Mouse (Mus musculus): ENCODE data around the gene Cdk6.
"Not testable (repeated sequence)": the region's sequence is repeated elsewhere in the genome, so short reads cannot be mapped to it uniquely, and the experiment has no call there.

Cdk6 gene

DNA sequence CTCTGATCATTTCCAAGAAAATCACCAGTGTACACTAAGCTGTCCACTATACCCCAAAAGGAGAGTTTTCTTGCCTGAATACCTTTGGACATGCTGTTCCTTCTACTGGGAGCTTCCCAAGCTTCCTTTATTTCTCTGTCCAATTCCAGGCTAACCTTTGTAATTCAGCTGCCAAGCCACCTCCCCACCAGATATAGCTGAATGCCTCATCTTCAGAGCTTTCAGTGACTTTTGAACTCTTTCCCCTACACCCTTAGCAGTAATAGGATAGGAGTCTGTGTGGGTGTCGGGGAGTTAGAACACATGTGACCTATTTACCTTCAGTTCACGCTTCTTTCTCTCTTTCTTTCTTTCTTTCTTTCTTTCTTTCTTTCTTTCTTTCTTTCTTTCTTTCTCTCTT lies 34.9 kb downstream of the Cdk6 start:
- in situ Hi-C loops (cut with MboI, MseI) = no loop called here

DNA sequence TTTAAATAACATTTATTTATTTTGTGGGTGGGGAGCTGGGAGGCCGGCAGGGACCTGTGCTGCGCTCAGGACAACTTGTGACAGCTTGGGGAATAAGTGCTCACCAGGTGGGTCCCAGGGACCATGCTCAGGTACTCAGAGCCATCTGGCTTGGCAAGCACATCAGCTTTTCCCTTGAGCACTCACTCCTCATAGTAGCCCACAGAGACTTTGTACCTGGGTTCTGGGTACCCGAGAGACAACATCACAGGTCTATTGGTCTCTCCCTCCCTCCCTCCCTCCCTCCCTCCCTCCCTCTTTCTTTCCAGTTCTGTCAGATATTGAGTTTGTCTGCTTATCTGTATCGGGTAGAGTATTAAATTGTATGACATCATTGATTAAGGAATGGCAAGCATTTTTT lies 38.0 kb downstream of the Cdk6 start:
- in situ Hi-C loops (cut with MboI, MseI) = no loop called here

- in situ Hi-C loops (cut with MboI, MseI) = no loop called here
Observed at GRCm38 (mm10) chr5:3380692-3381233, 39.5 kb downstream of the Cdk6 start.

- in situ Hi-C loops (cut with MboI, MseI) = no loop called here
Observed at GRCm38 (mm10) chr5:3381795-3382194, 40.5 kb downstream of the Cdk6 start.

DNA sequence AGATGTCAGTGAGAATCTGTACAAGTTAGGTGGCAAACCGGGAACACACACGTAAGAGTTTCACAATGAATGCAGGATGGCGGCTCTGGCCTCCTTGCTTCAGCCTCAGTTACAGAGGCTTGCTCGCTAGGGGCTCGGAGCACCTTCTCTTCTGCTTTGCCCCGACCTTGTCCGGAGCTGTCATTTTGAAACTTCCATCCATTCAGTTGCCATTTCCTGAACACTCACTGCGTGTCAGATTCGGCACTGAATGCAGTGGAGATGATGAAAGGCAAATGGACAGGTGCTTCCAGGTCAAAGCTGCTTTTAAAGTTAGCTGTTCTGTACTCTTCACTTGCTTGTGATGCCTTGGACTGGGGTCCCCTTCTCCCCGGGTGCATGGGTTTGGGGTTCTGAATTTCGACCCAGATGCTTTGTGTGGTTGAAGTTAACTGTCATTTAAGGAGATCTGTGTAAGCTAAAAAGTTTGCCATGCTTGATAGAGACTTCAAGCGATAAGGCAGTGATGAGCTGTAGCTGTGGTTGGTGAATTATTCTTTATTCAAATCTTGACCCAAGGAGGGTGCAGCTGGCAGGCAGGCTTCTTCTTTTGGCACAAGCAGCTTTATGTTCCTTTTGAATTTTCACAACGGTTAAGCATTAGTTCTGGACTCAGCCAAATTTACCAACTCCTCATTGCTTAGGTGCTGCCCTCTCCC lies 41.2 kb downstream of the Cdk6 start:
- in situ Hi-C loops (cut with MboI, MseI) = no loop called here

- in situ Hi-C loops (cut with MboI, MseI) = no loop called here
Observed at GRCm38 (mm10) chr5:3383547-3383946, 42.3 kb downstream of the Cdk6 start.

GRCm38 (mm10) chr5:3385078-3385477 lies 43.8 kb downstream of the Cdk6 start:
- in situ Hi-C loops (cut with MboI, MseI) = no loop called here

DNA sequence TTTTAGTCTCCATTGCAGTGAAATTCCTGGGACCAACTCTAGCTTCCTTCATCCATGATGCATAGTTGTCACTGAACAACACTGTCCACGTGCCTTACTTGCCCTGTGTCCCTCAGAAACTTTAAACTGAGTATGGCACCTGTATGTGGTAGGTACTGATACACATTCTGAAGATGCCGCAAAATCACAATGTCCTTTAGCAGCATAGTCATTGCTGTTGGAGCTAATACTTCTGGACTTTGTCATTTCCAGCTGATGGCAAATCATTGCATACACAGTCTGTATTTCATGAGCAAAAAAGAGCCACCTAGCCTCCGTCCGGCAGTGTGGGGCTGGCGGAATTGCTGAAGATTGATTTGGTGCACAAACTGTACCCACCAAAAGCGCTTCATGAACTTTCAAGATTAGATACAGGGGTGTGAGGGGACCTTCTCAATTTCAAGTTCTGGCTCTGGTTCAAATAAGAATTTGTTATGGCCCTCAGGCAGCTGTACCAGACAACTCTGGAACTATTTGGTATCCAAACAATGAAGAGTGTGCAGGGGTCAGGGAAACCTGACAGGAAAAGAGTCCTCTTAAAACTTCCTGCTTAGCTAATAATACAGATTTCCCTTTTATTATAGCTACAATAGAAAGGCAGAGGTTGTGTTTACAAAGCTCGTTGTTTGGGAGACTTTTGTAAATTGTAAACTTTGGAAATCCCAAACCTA lies 44.9 kb downstream of the Cdk6 start:
- in situ Hi-C loops (cut with MboI, MseI) = no loop called here

- in situ Hi-C loops (cut with MboI, MseI) = no loop called here
Observed at GRCm38 (mm10) chr5:3386731-3387087, 45.4 kb downstream of the Cdk6 start.

GRCm38 (mm10) chr5:3387138-3387537 lies 45.9 kb downstream of the Cdk6 start:
- in situ Hi-C loops (cut with MboI, MseI) = no loop called here

GRCm38 (mm10) chr5:3392856-3393255 lies 51.6 kb downstream of the Cdk6 start:
- in situ Hi-C loops (cut with MboI, MseI) = no loop called here

DNA sequence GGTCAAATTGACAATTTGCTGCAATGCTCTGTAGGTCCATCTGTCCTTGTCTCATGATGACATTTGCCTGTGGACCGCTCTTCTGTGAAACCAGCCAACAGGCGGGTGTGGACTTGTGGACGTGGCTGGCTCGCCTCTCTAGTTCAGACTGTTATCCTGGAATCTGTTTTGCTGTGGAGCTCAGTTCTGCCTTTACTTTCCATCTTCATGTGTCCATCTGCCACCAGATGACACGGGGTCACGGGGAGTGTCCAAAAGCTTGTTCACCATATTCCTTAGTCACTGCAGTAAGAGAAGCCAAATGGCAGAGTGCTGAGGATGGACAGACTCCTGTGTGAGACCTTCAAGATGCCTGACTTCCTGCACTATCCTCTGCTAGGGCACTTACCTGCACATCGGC lies 52.9 kb downstream of the Cdk6 start:
- in situ Hi-C loops (cut with MboI, MseI) = no loop called here

GRCm38 (mm10) chr5:3395020-3395419 lies 53.7 kb downstream of the Cdk6 start:
- in situ Hi-C loops (cut with MboI, MseI) = no loop called here

DNA sequence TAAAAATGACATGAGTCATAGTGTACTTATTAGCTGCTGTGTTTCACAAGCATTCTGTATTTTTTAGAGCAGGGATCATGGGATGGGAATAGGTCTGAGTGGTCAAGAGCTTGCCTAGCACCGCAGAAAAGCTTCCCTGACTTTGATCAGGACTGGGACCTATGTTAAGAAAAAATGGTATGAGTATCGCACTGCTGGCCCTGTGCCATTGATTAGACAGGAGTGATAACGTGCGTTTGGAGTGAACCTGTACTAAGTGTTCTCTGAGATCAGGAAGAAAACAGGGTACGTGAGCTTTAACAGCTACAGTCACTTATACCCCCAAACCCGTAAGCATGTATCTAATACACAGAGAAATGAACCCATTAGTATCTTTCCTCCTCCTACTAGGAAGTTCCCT lies 54.9 kb downstream of the Cdk6 start:
- in situ Hi-C loops (cut with MboI, MseI) = no loop called here

GRCm38 (mm10) chr5:3396910-3397575 lies 55.8 kb downstream of the Cdk6 start:
- in situ Hi-C loops (cut with MboI, MseI) = no loop called here

- in situ Hi-C loops (cut with MboI, MseI) = no loop called here
Observed at GRCm38 (mm10) chr5:3399784-3400494, 58.7 kb downstream of the Cdk6 start.

- in situ Hi-C loops (cut with MboI, MseI) = no loop called here
Observed at GRCm38 (mm10) chr5:3405102-3405501, 63.8 kb downstream of the Cdk6 start.

DNA sequence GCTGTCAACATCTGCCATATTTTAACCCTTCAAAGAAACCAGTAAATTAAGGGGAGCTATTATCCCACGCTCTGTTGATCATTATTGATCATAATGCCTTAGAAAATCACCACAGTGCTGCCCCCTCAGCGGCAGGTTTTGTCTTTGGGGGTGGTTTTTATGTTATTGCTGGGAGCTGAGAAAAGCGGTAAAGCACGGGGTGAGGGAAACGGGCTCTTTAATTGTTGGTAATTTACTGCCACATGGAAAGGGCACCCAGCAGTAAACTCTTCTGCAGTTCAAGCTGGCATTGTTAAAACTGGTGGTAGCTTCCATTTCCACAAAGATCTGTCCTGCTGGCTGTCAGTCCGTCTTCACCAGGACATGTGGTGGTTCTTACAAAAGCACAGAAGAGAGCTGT lies 64.2 kb downstream of the Cdk6 start:
- in situ Hi-C loops (cut with MboI, MseI) = no loop called here

DNA sequence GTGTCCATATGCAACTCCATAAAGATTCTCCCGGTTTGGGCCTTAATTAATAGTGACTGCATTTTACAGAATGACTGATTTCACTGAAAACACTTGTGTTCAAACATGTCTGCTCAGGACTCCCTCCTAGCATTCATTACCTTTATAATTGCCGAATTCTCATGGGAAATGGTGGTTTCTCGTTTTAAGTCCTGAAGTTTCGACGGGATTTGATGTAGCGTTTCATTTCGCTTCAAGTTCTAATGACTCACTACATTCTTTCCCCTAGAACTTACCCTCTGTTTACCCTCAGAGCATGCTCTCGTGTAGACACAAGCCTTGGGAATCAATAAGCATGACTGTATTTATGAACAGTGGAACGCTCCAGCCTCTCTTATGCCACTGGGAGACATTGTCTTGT lies 66.6 kb downstream of the Cdk6 start:
- in situ Hi-C loops (cut with MboI, MseI) = no loop called here

DNA sequence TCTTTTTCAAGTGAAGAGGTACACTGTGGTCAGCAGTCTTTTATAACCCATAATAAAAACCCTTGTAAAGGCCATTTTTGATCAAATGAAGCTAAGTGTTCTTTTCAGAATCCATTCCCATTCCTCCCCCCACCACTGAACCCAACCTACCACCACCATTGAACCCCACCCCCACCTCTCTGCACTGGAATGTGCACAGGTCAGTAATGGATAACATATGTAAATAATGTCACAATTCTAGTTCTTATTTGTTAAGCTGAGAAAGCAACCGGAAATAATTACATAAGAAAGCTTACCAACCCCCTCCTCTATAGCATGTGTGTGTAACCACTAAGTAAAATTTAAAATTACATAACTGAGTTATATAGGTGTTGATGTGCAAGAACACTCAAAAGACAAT lies 76.9 kb downstream of the Cdk6 start:
- in situ Hi-C loops (cut with MboI, MseI) = not testable (repeated sequence)

DNA sequence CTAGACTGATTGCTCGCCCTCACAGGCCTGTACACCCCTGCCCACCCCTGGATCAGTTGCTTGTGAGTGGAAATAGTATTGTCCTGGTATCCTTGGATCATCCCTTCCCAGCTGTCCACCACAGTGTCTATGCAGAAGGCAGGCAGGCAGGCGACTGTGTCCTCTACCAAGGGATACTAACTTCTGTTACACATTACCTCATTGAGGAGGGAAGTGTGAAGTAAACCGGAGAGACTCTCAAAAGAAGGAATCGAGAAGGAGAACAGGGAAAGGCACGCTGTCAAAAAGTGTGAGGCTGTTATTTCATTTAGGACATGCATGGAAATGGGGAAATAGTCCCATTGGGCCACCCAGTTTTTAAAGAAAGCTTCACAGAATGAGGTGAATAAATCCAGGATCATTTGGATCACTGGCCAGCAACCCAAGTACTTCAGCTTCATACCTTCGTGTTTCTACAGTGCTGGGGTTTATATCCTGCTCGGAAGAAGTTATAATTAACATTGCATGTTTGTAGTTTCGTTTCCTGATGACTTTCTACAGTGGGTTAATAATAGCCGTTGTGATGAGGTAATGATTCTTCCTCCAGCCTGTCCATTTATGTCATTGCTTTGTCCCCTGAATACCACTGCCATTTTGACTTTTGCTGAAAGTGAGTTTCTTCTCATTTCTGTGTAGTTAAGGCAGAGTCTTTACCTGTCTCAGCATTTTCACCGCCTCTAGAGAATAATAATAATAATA lies 79.0 kb downstream of the Cdk6 start:
- in situ Hi-C loops (cut with MboI, MseI) = no loop called here

All from T-helper 1 cell (primary cell).